Mouse (Mus musculus): ENCODE measurements around the gene Tmem106a.

DNA sequence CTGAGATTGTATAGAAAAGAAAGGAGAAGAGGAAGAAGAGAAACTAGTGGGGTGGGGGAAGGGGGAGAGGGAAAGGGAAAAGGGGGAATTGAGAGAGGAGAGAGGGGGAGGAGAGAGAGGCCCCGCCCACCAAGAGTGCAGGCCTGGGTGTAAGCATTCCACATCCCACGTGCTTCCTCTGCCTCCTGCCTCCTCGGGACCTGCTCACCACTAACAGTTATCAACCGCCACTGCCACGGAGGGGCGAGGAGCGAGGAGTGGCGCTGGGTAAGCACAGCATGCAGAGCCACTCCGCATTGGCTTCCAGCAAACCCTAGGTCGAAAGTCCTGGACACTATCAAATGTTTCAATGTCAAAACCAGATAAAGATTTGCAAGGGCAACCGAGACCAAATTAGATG, 28.4 kb downstream of the Tmem106a start:
- TF ChIP-seq POLR2A (IDR thresholded peaks at IDR 0.05; ENCODE audit: borderline replicate concordance, insufficient read depth, low read length) (no peak), CTCF (IDR thresholded peaks at IDR 0.05; ENCODE audit: borderline replicate concordance, insufficient read depth, low read depth, low read length) (no peak)

Measured in cerebellum, adult 2 months (tissue).